Mouse (Mus musculus): ENCODE data around the gene Gas2. TPM values are rescaled to one million over a fixed set of nuclear protein-coding genes. Genes with fewer than 3 reads are reported as not detected.
A peak's percentile ranks its signal among the peaks of the same experiment; 100 is the strongest.

Gas2 gene
- total RNA-seq, 1 experiment from 2014 or later: 40.1 TPM

DNA sequence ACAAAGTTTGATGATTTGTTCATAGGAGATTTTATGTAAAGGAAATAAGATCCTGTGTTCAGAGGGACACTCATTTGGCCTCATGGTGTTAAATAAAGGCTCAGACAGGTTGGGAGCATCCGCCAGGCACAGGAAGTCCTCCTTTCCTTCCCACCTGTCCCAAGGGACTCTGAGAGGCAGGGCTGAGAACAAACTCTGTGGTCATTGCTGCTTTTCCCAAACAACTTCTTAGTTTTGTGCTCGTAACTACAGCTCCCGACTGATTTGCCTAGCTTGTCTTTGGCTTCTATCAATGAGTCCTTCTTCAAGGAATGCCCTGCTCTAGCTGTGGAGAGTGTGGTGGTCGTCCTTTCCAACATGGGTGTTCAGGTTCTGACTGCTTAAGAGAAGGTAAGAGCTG is 18.3 kb downstream of the Gas2 start:
- DNase-seq: no peak

DNA sequence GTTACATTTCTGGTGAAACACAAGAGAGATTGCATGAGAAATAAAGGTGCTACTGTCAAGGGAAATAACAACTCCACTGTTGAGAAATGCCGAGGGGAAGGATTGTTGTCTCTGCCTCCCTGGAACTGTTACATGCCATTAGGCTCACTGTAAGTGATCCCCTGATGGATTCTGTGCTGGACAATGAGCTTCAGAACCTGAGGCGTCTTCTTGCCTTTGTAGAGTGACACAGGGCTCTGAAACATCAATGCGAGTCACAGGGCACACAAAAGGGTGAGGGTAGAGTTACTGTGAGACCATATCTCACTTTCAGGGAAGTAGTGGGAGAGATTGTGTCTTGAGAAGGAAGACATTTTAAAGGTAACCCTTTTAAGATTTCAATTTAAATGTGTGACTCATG is 23.5 kb downstream of the Gas2 start:
- DNase-seq: no peak

DNA sequence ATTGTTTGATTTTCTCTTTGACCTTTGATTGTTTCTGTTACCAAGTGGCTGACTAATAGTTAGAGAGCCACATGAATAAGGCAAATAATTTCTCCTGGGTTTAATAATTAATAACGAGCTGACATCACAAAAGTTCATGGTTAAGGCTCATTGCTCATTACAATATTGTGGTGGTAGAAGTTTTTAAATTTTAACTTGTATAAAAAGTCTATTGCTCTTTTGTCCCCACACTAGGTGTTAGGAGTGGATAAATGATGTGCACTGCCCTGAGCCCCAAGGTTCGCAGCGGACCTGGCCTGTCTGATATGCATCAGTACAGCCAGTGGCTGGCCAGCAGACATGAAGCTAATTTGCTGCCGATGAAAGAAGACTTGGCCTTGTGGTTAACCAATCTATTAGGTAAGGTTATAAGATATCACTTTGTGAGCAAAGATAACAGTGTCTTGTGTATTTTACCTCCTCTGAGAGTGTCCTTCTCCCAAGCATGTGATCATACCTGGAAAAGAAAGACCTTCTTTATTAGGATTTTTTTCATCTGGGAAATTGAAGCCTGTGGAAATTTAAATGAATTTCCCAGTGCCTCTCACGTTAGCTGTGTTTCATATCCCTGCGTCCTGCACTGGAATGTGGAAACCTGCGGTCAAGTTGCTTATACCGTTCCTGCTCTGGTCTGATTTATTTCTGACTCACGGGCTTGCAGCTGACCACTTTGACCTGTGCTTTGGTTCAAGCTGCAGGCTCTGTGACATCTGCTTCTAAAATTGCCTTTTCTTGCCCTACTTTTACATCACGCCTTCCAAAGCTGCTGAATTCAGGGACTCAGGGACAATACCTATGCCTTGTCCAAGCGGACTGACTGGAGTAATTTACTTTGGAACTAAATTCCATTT is 26.1 kb downstream of the Gas2 start:
- no peak for DNase-seq

DNA sequence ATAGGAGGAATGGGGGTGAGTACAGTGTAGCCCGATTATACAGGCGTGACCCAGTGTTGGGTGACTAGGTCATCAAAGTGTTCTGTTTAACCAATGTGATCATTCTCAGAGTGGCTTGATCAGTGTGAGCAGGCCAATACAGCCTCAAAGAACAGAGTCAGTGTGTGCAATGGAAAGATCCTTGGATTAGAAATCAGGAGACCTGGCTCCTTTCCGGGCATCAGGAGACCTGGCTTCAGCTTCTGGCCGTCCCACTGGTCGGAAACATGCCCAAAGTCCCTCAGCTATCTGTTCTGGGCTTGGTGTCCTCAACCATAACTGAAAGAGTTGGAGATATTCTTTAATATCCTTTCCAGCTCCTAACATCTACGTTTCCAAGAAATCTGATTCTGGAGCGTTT is 27.8 kb downstream of the Gas2 start:
- DNase-seq: no peak

DNA sequence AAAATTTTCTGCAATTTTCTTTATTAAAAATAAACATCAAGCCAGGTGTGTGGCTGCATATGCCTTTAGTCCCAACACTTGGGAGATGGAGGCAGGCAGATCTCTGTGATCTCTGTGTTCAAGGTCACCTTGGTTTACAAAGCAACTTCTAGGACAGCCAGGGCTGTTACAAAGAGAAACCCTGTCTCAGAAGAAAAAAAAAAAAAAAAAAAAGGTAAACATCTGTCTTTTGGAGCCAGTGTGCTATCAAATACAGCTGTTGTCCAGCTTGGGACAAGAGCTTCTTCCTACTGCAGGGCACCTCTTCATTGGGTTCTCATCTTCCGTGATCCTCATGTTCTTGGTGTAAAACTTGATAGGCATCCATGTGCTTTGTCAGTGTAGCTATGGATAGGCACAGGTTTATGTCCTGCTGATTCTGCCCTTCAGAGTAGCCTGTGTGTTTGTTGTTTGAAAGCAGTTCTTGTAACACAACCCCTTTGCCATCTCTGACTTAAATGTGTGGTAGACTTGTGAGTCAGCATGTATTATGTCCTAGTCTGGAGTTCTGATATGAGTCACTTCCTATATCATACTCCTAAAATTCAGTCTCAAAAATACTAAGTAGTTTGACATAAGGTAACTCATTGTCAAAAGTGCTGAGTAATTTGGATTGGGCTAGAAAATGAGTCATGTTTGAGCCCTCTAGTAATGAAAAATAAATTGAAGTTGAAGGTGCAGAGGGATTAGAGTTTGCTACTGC is 30.6 kb downstream of the Gas2 start:
- DNase-seq: no peak

DNA sequence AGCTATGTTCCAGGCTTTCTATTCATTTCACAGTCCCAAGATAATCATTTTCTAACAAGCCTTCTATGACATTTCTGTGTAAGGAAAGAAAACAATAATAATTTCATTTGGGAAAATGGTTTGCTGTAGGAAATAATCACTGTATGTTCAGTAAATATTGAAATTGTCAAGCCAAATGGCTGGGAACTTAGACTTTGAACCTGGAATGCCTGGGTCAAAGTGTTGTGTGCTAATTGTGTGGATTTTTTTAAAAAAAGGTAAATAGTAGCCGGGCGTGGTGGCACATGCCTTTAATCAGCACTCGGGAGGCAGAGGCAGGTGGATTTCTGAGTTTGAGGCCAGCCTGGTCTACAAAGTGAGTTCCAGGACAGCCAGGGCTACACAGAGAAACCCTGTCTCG is 31.2 kb downstream of the Gas2 start:
- no peak for DNase-seq

DNA sequence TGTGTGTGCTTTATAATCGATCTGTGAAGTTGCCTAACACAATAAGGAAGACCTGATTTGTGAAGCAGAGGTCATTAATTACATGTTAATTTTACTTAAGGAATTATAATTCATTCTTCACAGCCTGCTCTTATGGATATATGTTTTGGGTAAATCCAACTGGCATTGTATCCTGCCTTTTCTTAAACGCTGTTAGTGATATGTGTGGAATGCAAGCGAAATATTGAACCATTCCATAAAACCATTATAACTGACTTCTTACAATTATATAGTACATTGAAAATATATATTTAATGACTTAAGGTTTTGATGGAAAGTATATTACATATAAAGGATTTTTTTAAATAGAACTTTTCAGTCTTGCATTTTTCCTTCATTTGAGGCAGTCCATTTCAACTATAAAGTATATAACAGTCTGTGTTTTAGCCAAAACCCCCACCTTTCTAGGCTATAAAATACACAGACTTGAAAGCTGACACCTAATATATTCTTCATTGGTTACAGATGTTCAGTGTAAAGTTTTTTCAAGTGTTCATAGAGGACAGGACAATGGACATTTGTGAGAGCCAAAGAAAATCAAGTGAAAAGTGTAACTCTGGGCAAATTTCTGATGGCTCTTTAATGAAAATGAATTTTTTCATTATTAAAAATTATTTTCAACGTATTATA is 32.5 kb downstream of the Gas2 start:
- no peak for DNase-seq

DNA sequence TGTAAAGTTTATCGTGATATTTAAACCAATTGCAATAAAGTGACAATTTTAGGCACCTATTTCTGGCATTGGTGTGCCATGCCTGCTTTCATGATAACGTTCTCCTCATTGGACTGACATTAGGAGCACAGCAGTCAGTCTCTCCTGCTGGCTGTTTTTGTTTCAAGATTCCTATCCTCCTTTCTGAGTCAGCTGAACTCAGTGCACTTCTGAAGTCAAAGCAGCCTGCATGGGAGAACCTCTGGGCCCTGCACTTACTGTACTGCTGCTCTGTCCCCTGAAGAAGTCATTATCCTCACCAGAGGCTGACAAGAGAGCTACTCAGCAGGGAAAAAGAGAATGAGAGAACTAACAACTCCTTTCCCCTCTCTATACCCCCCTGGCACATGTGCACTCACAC is 33.1 kb downstream of the Gas2 start:
- no peak for DNase-seq

DNA sequence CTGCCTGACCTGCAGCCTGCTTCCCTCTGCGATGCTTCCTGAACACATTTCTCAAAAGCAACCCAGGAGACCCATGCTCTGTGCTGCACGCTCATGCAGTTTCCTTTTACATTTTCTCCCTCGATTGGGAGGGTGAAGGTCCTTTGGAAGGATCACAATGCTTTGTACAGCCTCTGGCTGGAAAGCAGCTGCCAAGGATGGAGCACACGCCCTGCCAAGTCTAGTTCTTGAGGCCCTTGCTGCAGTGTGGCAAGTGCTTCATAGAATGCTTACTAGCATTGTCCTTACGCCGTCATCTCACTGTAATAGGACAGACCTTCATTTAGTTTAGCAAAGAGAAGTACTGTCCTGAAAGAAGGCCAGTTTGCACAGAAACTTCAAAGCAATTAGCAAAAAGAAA is 37.3 kb downstream of the Gas2 start:
- no peak for DNase-seq

DNA sequence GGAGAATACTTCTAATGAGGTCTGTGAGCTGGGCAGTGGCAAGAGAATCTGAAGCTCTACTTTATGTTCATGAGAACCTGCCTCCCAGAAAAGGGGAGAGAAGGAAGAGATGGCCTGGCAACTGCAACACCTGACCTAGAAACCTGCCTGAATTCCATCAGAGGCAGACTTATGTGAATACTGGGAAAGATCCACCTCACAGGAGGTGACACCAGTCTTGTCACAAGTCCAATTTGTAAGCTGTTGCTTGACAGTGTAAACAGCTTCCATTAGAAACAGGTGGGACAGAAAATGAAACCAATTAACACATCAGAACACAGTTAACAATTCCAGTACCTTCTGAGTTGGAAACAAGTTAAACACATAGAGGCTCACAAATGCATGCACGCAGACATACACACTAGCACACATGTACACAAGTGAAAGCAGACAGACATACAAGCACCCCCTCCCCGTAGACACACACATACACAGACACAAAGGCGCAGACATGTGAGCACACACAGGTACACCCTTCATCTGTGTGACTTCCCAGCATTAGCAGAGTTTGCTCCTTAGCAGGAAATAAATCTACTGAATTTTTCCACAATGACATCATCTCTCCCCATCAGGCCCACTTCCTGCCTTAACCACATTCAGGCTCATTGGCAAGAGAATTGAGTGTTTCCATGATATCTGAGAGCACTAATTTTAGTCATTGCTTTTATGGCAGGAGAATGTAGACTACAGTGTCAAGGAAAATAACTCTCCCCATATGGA is 51.7 kb downstream of the Gas2 start:
- DNase-seq: no peak

DNA sequence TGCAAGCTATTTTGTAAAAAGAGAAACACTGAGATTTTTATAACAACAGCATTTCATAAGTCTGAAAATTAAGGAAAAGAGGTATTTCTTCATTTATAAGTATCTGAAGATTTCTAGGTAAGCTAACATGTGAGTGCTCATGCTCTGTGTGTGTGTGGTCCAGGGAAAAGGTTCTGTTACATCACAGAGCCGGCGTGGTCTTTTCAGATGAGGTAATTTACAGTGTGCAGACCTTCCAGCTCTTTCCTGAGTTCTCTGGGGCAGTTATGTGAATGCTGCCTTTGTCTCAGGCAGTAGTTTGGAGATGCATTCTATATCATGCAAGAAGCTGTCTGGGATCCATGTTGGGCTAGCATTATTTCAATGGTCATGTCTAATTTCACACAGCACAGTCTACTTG is 52.3 kb downstream of the Gas2 start:
- DNase-seq: no peak

DNA sequence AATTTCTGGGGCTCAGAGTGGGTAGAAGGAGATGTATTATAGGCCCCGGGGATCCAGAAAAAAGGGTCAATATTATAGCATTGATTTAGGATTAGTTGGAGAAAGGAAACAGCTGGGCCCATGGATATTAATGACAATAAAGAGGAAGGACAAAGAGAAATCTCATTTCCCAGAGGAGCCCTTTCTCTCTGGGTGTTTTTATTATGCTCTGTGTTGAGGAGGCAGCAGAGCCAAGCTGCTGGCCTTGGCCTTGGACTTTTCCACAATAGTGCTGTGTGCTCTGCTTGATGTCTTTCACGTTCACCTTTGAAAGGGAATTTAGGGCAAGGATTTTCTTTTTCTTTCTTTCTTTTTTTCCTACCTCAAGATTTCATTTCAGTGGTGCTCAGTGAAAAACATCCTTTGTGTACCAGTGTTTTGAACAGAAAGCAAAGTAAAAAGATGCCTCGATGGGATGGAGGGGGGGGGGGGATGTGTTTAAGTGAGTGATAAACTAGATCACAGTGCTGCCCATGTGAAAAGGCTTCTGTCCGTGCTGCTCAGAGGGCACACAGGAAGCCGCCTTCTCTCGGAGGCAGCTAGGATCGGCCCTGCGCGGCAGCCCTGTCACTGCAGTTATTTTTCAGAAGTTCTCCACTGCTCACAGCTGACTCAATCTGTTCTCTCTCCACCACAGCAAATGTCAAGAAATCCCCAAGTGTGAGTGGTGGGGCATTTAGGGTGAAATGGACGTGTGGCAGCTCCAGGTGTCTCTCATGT is 67.1 kb downstream of the Gas2 start:
- peak; percentile 31 for DNase-seq

DNA sequence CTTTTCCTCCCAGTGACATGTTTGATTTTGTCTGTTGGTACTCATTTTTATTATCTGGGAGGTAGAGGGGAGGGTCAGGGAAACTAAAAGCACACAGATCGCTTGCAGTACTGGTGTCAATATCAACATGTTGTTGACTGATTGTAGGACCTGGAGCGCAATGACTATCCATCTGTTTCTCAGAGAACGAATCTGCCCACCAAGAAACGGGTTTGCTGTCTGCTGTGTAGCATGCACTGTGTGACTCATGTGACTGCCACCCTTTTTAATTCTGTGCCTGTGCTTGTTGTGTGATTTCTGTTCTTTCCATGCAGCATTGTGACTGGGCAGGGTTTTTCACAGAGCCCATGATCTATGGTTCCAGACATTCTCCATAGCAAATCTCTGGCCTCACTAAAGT is 69.4 kb downstream of the Gas2 start:
- no peak for DNase-seq

DNA sequence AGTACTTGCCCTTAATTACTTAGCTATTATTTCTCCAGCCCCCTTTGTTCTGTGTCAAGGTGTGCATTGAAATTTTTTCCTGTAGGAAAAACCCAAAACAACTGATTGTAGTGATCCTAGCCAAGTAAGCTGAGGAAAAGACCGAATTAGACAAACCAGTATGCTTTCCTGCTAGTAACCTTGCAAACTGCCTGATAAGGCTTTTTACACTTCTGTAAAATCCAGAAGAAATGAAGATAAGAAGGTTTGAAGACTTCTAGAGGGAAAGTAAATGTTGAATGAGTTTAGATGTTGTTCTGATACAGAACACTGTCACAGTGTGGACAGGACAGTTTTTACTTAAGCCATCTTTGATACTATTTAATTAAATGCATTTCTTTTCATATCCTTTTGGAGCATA is 75.5 kb downstream of the Gas2 start:
- no peak for DNase-seq

DNA sequence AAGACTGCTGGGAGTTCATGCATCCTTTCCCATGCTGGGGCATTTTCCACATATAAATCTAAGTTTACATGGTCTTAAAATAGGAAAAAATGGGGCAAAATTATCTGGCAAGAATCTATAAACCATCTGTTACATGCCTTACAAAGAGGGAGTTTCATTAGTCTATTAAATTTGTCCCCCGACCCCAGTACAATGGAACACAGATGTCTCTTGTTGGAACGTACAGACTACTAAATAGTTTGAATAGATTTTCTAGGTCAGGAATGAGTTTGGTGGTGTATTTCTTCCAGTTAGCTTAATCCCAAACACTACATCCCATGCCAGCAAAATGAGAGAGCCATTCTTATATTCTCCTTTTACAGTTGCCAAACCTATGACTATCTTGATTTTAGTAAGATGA is 78.6 kb downstream of the Gas2 start:
- DNase-seq: no peak

DNA sequence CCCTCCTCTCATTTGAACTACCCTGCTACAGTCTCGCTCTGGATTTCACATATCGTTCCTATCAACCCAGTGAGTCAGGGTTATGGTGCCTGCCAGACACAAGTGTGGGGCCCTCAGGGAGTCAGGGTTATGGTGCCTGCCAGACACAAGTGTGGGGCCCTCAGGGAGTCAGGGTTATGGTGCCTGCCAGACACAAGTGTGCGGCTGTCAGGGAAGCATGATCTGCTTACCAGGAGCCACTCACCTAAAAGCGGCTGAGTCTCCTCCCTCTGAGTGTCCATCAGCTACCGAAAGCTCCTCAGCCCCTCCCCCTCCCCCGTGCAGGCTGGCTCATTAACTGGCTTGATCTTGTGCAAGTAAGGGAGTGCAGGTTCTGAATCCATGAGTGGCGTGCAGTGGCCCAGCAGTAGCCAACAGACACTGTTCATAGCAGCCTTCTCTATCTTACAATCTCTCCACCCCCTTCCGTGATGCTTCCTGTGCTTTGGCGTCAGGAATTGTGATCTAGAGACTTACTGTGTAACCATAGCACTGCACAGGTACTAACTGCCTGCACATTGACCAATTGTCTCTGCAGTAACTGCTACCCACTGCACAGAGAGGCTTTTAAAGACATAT is 93.7 kb downstream of the Gas2 start:
- DNase-seq: no peak

DNA sequence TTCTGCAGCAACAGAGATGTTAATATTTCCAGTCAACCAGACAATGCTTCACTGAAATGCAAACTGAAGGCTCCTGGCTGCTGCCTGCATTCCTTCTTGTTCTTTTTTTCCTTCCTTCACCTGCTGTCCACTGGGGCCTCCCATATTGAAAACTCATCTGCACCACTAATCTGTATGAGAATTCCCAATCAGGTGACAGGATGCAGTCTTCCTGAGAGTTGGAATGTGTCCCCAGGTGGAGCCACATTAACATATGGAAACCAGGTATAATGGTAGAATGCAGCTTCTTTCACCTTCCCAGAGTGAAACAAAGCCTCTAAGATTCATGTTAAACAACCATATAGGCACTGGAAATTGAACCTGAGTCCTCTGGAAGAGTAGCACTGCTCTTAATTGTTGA is 96.0 kb downstream of the Gas2 start:
- DNase-seq: no peak

DNA sequence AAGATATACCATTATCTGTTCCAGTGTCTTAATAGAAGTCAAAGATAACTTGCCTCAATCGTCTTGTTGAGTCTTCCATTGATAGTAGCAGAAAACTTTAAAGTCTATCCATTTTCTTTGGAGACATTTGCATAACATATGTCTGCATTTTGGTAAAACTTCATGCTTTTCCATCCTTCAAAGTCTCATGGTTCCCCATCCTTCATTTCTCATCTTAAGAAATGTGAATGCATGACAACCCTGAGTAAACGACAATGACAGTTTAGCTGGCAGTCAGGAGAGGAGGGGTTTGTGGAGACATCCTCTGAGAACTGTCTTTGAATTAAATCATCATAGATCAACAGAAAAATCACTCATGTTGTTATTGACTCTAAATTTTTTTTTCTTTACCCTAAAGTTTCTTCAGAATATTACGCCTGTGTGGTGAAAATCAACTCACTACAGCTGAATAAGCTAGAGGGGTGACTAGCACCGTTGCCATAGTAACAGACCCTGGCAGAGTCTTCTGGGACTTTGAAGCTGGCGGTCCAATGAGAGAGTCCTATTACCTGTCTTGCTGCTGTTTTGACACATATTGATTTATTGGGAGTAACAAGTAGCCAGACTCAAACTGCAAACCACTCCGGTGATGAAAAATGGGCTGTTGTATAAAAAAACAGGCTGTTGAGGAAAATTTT is 99.0 kb downstream of the Gas2 start:
- no peak for DNase-seq

DNA sequence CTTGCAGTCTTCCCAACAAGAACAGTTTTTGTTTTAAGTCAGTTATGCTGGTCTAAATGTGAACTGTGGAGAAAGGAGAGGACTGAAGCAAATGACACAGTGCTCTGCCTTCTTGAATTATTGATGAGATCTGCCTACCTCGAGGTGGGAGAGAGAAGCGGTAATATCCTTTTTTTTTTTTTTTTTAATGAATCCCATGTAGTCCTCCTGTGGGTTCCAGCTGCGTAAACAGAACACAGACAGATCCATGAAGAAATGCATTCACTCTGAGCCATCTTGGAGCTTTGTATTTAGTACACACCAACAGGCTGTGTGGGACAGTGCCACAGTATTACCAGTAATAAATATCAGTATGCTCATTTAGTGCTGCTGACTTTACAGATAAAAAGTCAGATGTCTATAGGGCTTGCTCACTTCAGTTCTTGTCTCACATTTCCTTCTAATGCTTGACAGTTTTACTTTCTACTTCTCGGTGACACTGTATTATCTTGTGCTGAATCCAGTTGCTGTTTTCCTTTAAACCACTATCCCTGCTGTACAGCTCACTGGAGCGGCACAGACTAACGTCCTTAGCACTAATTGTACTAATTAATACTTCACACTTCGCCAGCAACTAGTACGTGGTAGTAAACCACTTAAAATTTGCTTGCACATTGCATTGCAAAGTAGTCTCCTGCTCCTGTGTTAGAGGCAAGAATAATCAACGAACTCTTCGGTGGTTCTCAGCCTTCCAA is 100.6 kb downstream of the Gas2 start:
- DNase-seq: no peak

DNA sequence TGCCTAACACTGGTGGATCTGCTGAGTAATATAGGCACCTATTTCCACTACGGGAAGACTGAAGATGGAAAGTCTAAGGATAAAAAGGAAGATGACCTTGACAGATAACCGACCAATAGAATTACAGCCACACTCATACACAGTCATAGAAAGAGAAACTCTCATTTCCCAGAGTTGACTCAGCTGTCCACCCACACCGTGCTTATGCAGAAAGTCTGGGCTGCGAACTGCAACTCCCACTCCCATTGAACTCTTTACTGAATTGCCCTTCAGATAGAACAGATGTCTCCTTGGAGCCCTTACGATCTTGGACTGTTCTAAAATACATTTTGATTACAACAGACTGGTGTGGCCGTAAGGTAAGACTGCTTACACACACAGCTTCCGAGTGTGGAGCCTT is 102.9 kb downstream of the Gas2 start:
- no peak for DNase-seq
